Mouse (Mus musculus) MEL (cell line): ENCODE measurements at regions not wholly inside any gene's neighbourhood (a gene's known extent, or its start where the extent isn't known, plus 50 kb on each side); places are given as distances from the start of the nearest gene placed in this dataset.

Experiments used
- BHLHE40 ChIP-seq: IDR thresholded peaks from 2 replicates; pipeline ENCODE4 v1.6.1; 2012; ENCODE audit warnings: low read depth, mild to moderate bottlenecking, inconsistent platforms, low read length, improper control_type of control experiment, borderline replicate concordance
- CTCF ChIP-seq, 3 experiments: IDR thresholded peaks in 2 of 3; conservative IDR thresholded peaks in 1 of 3; 2 replicates each; pipeline ENCODE4 v1.5.1; 2011 to 2012; ENCODE audit warnings: low read length in 3 of 3, low read depth in 2 of 3, mild to moderate bottlenecking in 2 of 3, improper control_type of control experiment in 1 of 3, inconsistent platforms in 1 of 3, mixed read lengths in 1 of 3, moderate library complexity in 1 of 3; ENCODE audit not compliant: control insufficient read depth in 1 of 3, insufficient read depth in 1 of 3, poor library complexity in 1 of 3, severe bottlenecking in 1 of 3
- HCFC1 ChIP-seq: IDR thresholded peaks from 2 replicates; pipeline ENCODE4 v1.6.1; 2012; ENCODE audit warnings: low read depth, mild to moderate bottlenecking, inconsistent platforms, low read length, improper control_type of control experiment, moderate library complexity
- JUND ChIP-seq: IDR thresholded peaks from 2 replicates; pipeline ENCODE4 v1.6.1; 2011; ENCODE audit warnings: low read depth, mild to moderate bottlenecking, improper control_type of control experiment, low read length
- MAFK ChIP-seq: IDR thresholded peaks from 2 replicates; pipeline ENCODE4 v1.6.1; 2011; ENCODE audit warnings: low read depth, mild to moderate bottlenecking, low read length, improper control_type of control experiment, borderline replicate concordance
- MXI1 ChIP-seq: IDR thresholded peaks from 2 replicates; pipeline ENCODE4 v1.6.1; 2011; ENCODE audit warnings: mild to moderate bottlenecking, low read depth, low read length, improper control_type of control experiment
- NELFE ChIP-seq: IDR thresholded peaks from 2 replicates; pipeline ENCODE4 v1.6.1; 2011; ENCODE audit warnings: low read depth, low read length, improper control_type of control experiment
- POLR2A ChIP-seq, 2 experiments: IDR thresholded peaks; 2 replicates each; pipeline ENCODE4 v1.6.1; 2011 to 2012; ENCODE audit warnings: low read length in 2 of 2, mild to moderate bottlenecking in 2 of 2, control low read depth in 1 of 2, improper control_type of control experiment in 1 of 2, low read depth in 1 of 2, moderate library complexity in 1 of 2; ENCODE audit not compliant: control insufficient read depth in 1 of 2, insufficient read depth in 1 of 2, poor library complexity in 1 of 2
- RAD21 ChIP-seq: IDR thresholded peaks from 2 replicates; pipeline ENCODE4 v1.6.1; 2011; ENCODE audit warnings: mild to moderate bottlenecking, low read depth, low read length, improper control_type of control experiment
- RCOR1 ChIP-seq: IDR thresholded peaks from 2 replicates; pipeline ENCODE4 v1.6.1; 2012; ENCODE audit warnings: low read depth, mild to moderate bottlenecking, inconsistent platforms, low read length, improper control_type of control experiment
- TAL1 ChIP-seq: IDR thresholded peaks from 2 replicates; pipeline ENCODE4 v1.6.1; 2012; ENCODE audit warnings: mild to moderate bottlenecking, inconsistent platforms, low read length, moderate library complexity, mixed read lengths
- TBP ChIP-seq: IDR thresholded peaks from 2 replicates; pipeline ENCODE4 v1.8.0; 2011; ENCODE audit warnings: low read depth, low read length, improper control_type of control experiment
- USF1 ChIP-seq: IDR thresholded peaks from 2 replicates; pipeline ENCODE4 v1.6.1; 2014; ENCODE audit warnings: low read depth, mild to moderate bottlenecking, inconsistent platforms, low read length, improper control_type of control experiment, moderate library complexity
- USF2 ChIP-seq, 2 experiments: IDR thresholded peaks; 2 replicates each; pipeline ENCODE4 v1.6.1; 2011 to 2012; ENCODE audit warnings: improper control_type of control experiment in 2 of 2, low read length in 2 of 2, borderline replicate concordance in 1 of 2, inconsistent platforms in 1 of 2, low read depth in 1 of 2, mild to moderate bottlenecking in 1 of 2; ENCODE audit not compliant: insufficient read depth in 1 of 2

DNA sequence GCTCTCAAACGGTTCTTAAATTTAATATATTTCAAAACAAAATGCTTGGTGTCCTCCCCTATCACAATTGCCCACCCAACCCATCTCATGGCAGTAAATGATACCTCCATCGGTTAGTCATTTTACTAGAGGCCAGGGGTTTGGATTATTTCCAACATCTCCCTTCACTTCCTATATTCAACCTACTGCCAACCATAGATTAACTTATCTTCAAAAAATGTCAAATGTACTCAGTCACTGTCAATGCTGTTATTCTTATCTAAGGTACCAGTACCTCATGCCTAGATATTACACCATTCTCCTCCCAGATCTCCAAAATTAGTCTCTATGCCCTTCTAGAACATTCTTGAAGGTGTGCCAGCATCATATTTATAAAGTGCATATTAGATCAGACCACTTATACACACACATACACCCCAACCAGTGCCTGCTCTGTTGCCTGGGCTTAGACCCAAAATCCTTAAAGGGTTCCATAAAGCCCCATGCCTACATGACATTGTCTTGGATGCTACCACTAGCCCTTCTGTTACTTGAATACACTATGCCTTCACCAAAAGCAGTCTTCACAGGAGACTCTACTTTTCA lies 183.4 kb upstream of the Cadm1 start:
- TF ChIP-seq CTCF (IDR thresholded peaks at IDR 0.05 in 2 of 3, conservative IDR thresholded peaks at IDR 0.05 in 1 of 3; ENCODE audit: control insufficient read depth in 1 of 3, insufficient read depth in 1 of 3, low read depth in 2 of 3, low read length in 3 of 3, poor library complexity in 1 of 3, severe bottlenecking in 1 of 3), result no peak
- TF ChIP-seq HCFC1, result 0 out of 2 replicates have a peak, but pooled peaks have one; percentile 40
- TF ChIP-seq POLR2A (IDR thresholded peaks at IDR 0.05; ENCODE audit: control insufficient read depth in 1 of 2, insufficient read depth in 1 of 2, low read depth in 1 of 2, low read length in 2 of 2, poor library complexity in 1 of 2), result no peak
- peak; percentile 33; the same call in 1 of the 2 replicates for TF ChIP-seq JUND
- peak; percentile 76; the same call in 1 of the 2 replicates for TF ChIP-seq BHLHE40
- TF ChIP-seq MXI1, result peak; percentile 48; the same call in 1 of the 2 replicates
- TF ChIP-seq RCOR1, result peak; percentile 86
- no peak for TF ChIP-seq MAFK
- no peak for TF ChIP-seq NELFE
- TF ChIP-seq TBP, result 0 out of 2 replicates have a peak, but pooled peaks have one; percentile 14
- peak; percentile 87 for TF ChIP-seq TAL1
- no peak for TF ChIP-seq USF1
- no peak for TF ChIP-seq USF2 (IDR thresholded peaks at IDR 0.05; ENCODE audit: borderline replicate concordance in 1 of 2, insufficient read depth in 1 of 2, low read depth in 1 of 2, low read length in 2 of 2)
- no peak; the same call in 1 of the 2 replicates for TF ChIP-seq RAD21
